In genomic region chr16:18172266-18172855, GRCm38 (mm10) we compare ENCODE assay signal across 8 mouse cellular contexts. TPM values are rescaled to one million over a fixed set of nuclear protein-coding genes. Genes with fewer than 3 reads are reported as not detected.
DNase-seq lines count a peak whose midpoint lies in the region; ATAC-seq lines count a peak whose summit lies in the region.
"Had no signal": no experiment of that assay in that cellular context is flagged by ENCODE, and none has a peak within 500 bp of the region (broad histone marks: within the 10 kb centered on the region; RNA-seq: fewer than 3 reads in every experiment).

No protein-coding gene starts in this region.

- peak; percentile 86 for DNase-seq in NIH3T3 (ENCODE audit: low read depth)
- peak; percentile 48 for DNase-seq in c-Kit-negative CD71-positive TER-119-positive erythroid progenitor cells, embryonic 14.5 days (ENCODE audit: low read depth, low spot score)
- peak; percentile 88 for DNase-seq in forebrain, embryonic 11.5 days (ENCODE audit: low spot score)
- peak; percentile 82 for DNase-seq in hindbrain, embryonic 14.5 days (ENCODE audit: low spot score)
- DNase-seq in left cerebral cortex, adult 18-20 months (ENCODE audit: low spot score in 2 of 2), result peak; percentile 86 to 96
- peak; percentile 20 to 78 for DNase-seq in spleen, adult 18-20 months

- 13% methylated on average over 7 of the region's 7 CpGs for WGBS in forebrain, embryonic 11.5 days
- WGBS in hindbrain, embryonic 14.5 days, result 7% methylated on average over 7 of the region's 7 CpGs
- 9% methylated on average over 7 of the region's 7 CpGs for WGBS in midbrain, embryonic 12.5 days

- no peak overlapping the region for H3K27ac ChIP-seq in forebrain, embryonic 11.5 days (ENCODE audit: low read depth, low read length)
- no peak overlapping the region for H3K27ac ChIP-seq in hindbrain, embryonic 14.5 days
- H3K27ac ChIP-seq in midbrain, embryonic 12.5 days (replicated peaks), result no peak overlapping the region
- H3K27ac ChIP-seq: limb, embryonic 12.5 days had no signal

- H3K4me2 ChIP-seq in forebrain, embryonic 11.5 days (ENCODE audit: low read depth, low read length, severe bottlenecking), result no peak overlapping the region
- H3K4me2 ChIP-seq in hindbrain, embryonic 14.5 days (replicated peaks), result no peak overlapping the region
- no peak overlapping the region for H3K4me2 ChIP-seq in midbrain, embryonic 12.5 days (replicated peaks)
- H3K4me2 ChIP-seq: limb, embryonic 12.5 days had no signal

- no peaks in the 10 kb centered on the region for H3K9me3 ChIP-seq in forebrain, embryonic 11.5 days (ENCODE audit: control insufficient read depth, low read length)
- no peaks in the 10 kb centered on the region for H3K9me3 ChIP-seq in hindbrain, embryonic 14.5 days (ENCODE audit: control insufficient read depth, low read length)
- no peaks in the 10 kb centered on the region for H3K9me3 ChIP-seq in midbrain, embryonic 12.5 days
- H3K9me3 ChIP-seq: limb, embryonic 12.5 days had no signal

- H3K9ac ChIP-seq in forebrain, embryonic 11.5 days (ENCODE audit: low read length), result no peak overlapping the region
- H3K9ac ChIP-seq in hindbrain, embryonic 14.5 days, result no peak overlapping the region
- H3K9ac ChIP-seq in midbrain, embryonic 12.5 days (replicated peaks), result no peak overlapping the region
- H3K9ac ChIP-seq: limb, embryonic 12.5 days had no signal

- no peaks in the 10 kb centered on the region for H3K36me3 ChIP-seq in forebrain, embryonic 11.5 days (ENCODE audit: control insufficient read depth, insufficient read depth, low read length)
- no peaks in the 10 kb centered on the region for H3K36me3 ChIP-seq in hindbrain, embryonic 14.5 days (replicated peaks; ENCODE audit: control insufficient read depth, insufficient read depth)
- no peaks in the 10 kb centered on the region for H3K36me3 ChIP-seq in midbrain, embryonic 12.5 days
- H3K36me3 ChIP-seq: limb, embryonic 12.5 days had no signal

- H3K4me3 ChIP-seq in forebrain, embryonic 11.5 days (ENCODE audit: low read depth, low read length), result no peak overlapping the region
- H3K4me3 ChIP-seq in hindbrain, embryonic 14.5 days (replicated peaks; ENCODE audit: low read length), result no peak overlapping the region
- H3K4me3 ChIP-seq in midbrain, embryonic 12.5 days, result no peak overlapping the region
- H3K4me3 ChIP-seq: limb, embryonic 12.5 days had no signal

- H3K27me3 ChIP-seq in forebrain, embryonic 11.5 days (ENCODE audit: control insufficient read depth, insufficient read depth, low read length), result no peaks in the 10 kb centered on the region
- no peaks in the 10 kb centered on the region for H3K27me3 ChIP-seq in hindbrain, embryonic 14.5 days (ENCODE audit: control insufficient read depth, insufficient read depth, low read length)
- H3K27me3 ChIP-seq in midbrain, embryonic 12.5 days, result peaks cover 15% of the 10 kb centered on the region

- peak; percentile 40; the same call in 1 of the 2 replicates for ATAC-seq in forebrain, embryonic 11.5 days (replicated peaks; ENCODE audit: low FRiP score)
- ATAC-seq in hindbrain, embryonic 14.5 days (ENCODE audit: low FRiP score), result 0 out of 2 replicates have a peak, but pooled peaks have one; percentile 38
- peak; percentile 25; the same call in 1 of the 2 replicates for ATAC-seq in midbrain, embryonic 12.5 days (ENCODE audit: low FRiP score, low read depth)

- H3K4me1 ChIP-seq in forebrain, embryonic 11.5 days (replicated peaks; ENCODE audit: control insufficient read depth, insufficient read depth, low read length), result no peaks in the 10 kb centered on the region
- H3K4me1 ChIP-seq in hindbrain, embryonic 14.5 days (replicated peaks; ENCODE audit: control insufficient read depth, insufficient read depth, low read length), result no peaks in the 10 kb centered on the region; the same call in 1 of the 2 replicates
- 0 out of 2 replicates have a peak, but pooled peaks cover 4% of the 10 kb centered on the region for H3K4me1 ChIP-seq in midbrain, embryonic 12.5 days

RNA-seq across cellular contexts. Expression of gene Rtn4r, which starts 44.9 kb away (rescaled TPM):
- polyA plus RNA-seq in forebrain, embryonic 11.5 days (2014; fragmentation: Nextera tagmentation; extraction: Ambion mirVana), result 3.2 and 4.0 TPM in 2 replicates
- 22.7 and 26.2 TPM in 2 replicates for polyA plus RNA-seq in hindbrain, embryonic 14.5 days (2014; fragmentation: Nextera tagmentation; extraction: Ambion mirVana)
- 100 to 1,000 TPM; 128 to 135 TPM for total RNA-seq in left cerebral cortex, adult 18-20 months (2021)
- polyA plus RNA-seq in midbrain, embryonic 12.5 days (2016; fragmentation: Nextera tagmentation; extraction: Ambion mirVana), result 7.6 and 7.9 TPM in 2 replicates

RNA-seq across cellular contexts. Expression of gene Ccdc188, which starts 45.3 kb away (rescaled TPM):
- polyA plus RNA-seq in forebrain, embryonic 11.5 days (2014; fragmentation: Nextera tagmentation; extraction: Ambion mirVana), result not detected in 2 replicates
- not detected in 2 replicates for polyA plus RNA-seq in hindbrain, embryonic 14.5 days (2014; fragmentation: Nextera tagmentation; extraction: Ambion mirVana)
- not detected for total RNA-seq in left cerebral cortex, adult 18-20 months (2021)
- not detected in 2 replicates for polyA plus RNA-seq in midbrain, embryonic 12.5 days (2016; fragmentation: Nextera tagmentation; extraction: Ambion mirVana)
- polyA plus RNA-seq: limb, embryonic 12.5 days had no signal
